ENCODE assay signal across 8 mouse cellular contexts in the genomic region with DNA sequence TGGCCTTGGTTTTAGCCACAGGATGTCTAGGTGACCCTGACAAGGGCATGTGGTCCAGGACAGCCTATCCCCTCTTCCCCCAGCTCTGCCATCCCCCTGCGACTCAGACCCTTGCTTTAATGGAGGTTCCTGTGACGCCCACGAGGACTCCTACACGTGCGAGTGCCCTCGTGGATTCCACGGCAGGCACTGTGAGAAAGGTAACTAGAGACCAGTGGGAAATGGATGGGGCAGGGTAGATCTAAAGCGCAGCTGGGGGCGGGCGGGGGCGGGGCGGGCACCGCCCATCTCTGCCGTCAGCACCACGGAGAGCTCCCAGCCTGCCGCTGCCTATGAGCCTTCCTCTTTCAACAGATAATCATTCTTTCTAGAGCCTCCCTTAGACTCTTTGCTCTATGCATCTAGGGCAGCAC. TPM values are rescaled to one million over a fixed set of nuclear protein-coding genes. Genes with fewer than 3 reads are reported as not detected.
A peak's percentile ranks its signal among the peaks of the same experiment; 100 is the strongest.
DNase-seq lines count a peak whose midpoint lies in the region; ATAC-seq lines count a peak whose summit lies in the region.

No protein-coding gene starts in this region.

- 2% methylated on average over 16 of the region's 16 CpGs for WGBS in kidney, embryonic 14.5 days
- WGBS in forebrain, embryonic 15.5 days: 4% methylated on average over 16 of the region's 16 CpGs
- WGBS in liver, embryonic 11.5 days: under 1% methylated on average over 16 of the region's 16 CpGs

- no peak overlapping the region for H3K9ac ChIP-seq in kidney, embryonic 14.5 days (ENCODE audit: low read depth, low read length)
- H3K9ac ChIP-seq in forebrain, embryonic 15.5 days (replicated peaks): peak overlapping the region; percentile 35; the same call in 1 of the 2 replicates
- no peak overlapping the region for H3K9ac ChIP-seq in liver, embryonic 11.5 days (ENCODE audit: low read depth, low read length)

- no peak overlapping the region for H3K4me2 ChIP-seq in kidney, embryonic 14.5 days (replicated peaks; ENCODE audit: low read depth, low read length)
- peak overlapping the region; percentile 45 for H3K4me2 ChIP-seq in forebrain, embryonic 15.5 days (replicated peaks)
- no peak overlapping the region for H3K4me2 ChIP-seq in liver, embryonic 11.5 days

- no peaks in the 10 kb centered on the region for H3K9me3 ChIP-seq in kidney, embryonic 14.5 days (ENCODE audit: control insufficient read depth, low read length)
- H3K9me3 ChIP-seq in forebrain, embryonic 15.5 days: no peaks in the 10 kb centered on the region
- H3K9me3 ChIP-seq in liver, embryonic 11.5 days (ENCODE audit: control insufficient read depth, low read length): no peaks in the 10 kb centered on the region

- no peaks in the 10 kb centered on the region for H3K27me3 ChIP-seq in kidney, embryonic 14.5 days (ENCODE audit: control insufficient read depth, insufficient read depth, low read length)
- H3K27me3 ChIP-seq in forebrain, embryonic 15.5 days: no peaks in the 10 kb centered on the region
- H3K27me3 ChIP-seq in liver, embryonic 11.5 days (replicated peaks; ENCODE audit: control insufficient read depth, insufficient read depth, low read length): no peaks in the 10 kb centered on the region
- H3K27me3 ChIP-seq in splenic B cell, adult 2 months (ENCODE audit: control insufficient read depth, insufficient read depth, low read length, poor library complexity, severe bottlenecking): no peaks in the 10 kb centered on the region

- H3K36me3 ChIP-seq in kidney, embryonic 14.5 days (ENCODE audit: control insufficient read depth, insufficient read depth, low read length): peaks cover 10% of the 10 kb centered on the region
- H3K36me3 ChIP-seq in forebrain, embryonic 15.5 days: no peaks in the 10 kb centered on the region
- H3K36me3 ChIP-seq in liver, embryonic 11.5 days (ENCODE audit: control insufficient read depth, insufficient read depth, low read length): no peaks in the 10 kb centered on the region
- H3K36me3 ChIP-seq in splenic B cell, adult 2 months (ENCODE audit: control insufficient read depth, insufficient read depth, low read length, poor library complexity, severe bottlenecking): no peaks in the 10 kb centered on the region

- no peak overlapping the region for H3K4me3 ChIP-seq in kidney, embryonic 14.5 days (ENCODE audit: low read length)
- peak overlapping the region; percentile 26 for H3K4me3 ChIP-seq in forebrain, embryonic 15.5 days
- no peak overlapping the region for H3K4me3 ChIP-seq in liver, embryonic 11.5 days (ENCODE audit: low read depth, low read length)

- peak; percentile 56; the same call in 1 of the 2 replicates for ATAC-seq in kidney, embryonic 14.5 days (ENCODE audit: low FRiP score, low TSS enrichment)
- ATAC-seq in forebrain, embryonic 15.5 days (replicated peaks): peak; percentile 61; the same call in 1 of the 2 replicates
- ATAC-seq in liver, embryonic 11.5 days (replicated peaks; ENCODE audit: low FRiP score): no peak; the same call in 1 of the 2 replicates

- no peak overlapping the region for H3K27ac ChIP-seq in kidney, embryonic 14.5 days (ENCODE audit: low read depth, low read length)
- H3K27ac ChIP-seq in forebrain, embryonic 15.5 days (replicated peaks): no peak overlapping the region
- H3K27ac ChIP-seq in liver, embryonic 11.5 days (ENCODE audit: low read depth, low read length): no peak overlapping the region

- DNase-seq in kidney, adult 18-20 months: no peak
- peak; percentile 7 for DNase-seq in WW6 (ENCODE audit: low read depth, low spot score)
- DNase-seq in liver, embryonic 11.5 days (ENCODE audit: low spot score): peak; percentile 57
- peak; percentile 40 for DNase-seq in splenic B cell, adult 2 months (ENCODE audit: low read depth, low spot score)
- DNase-seq in frontal cortex, adult 2 months (ENCODE audit: extremely low spot score in 1 of 2, low spot score in 1 of 2): no peak
- DNase-seq in cerebellum, adult 11 months: no peak

- no peaks in the 10 kb centered on the region for H3K4me1 ChIP-seq in kidney, embryonic 14.5 days (ENCODE audit: control insufficient read depth, insufficient read depth, low read length)
- H3K4me1 ChIP-seq in forebrain, embryonic 15.5 days: peaks cover 4% of the 10 kb centered on the region; the same call in 1 of the 2 replicates
- no peaks in the 10 kb centered on the region for H3K4me1 ChIP-seq in liver, embryonic 11.5 days (replicated peaks; ENCODE audit: control insufficient read depth, insufficient read depth, low read length)

RNA-seq across cellular contexts. Expression of a gene that starts 33.3 kb away (rescaled TPM):
- polyA plus RNA-seq in kidney, embryonic 14.5 days (2014; fragmentation: Nextera tagmentation; extraction: Ambion mirVana): 31.3 and 33.5 TPM in 2 replicates
- polyA plus RNA-seq in forebrain, embryonic 15.5 days (2015; fragmentation: Nextera tagmentation; extraction: Ambion mirVana): 36.2 and 38.0 TPM in 2 replicates
- polyA plus RNA-seq in liver, embryonic 11.5 days (2014; fragmentation: Nextera tagmentation; extraction: Ambion mirVana): 24.3 and 27.2 TPM in 2 replicates
- 16.0 and 18.6 TPM in 2 replicates for polyA plus RNA-seq in frontal cortex, adult 2 months (2012; rRNA removed)

RNA-seq across cellular contexts. Expression of a gene that starts 36.8 kb away (rescaled TPM):
- polyA plus RNA-seq in kidney, embryonic 14.5 days (2014; fragmentation: Nextera tagmentation; extraction: Ambion mirVana): 8.6 and 17.9 TPM in 2 replicates
- polyA plus RNA-seq in forebrain, embryonic 15.5 days (2015; fragmentation: Nextera tagmentation; extraction: Ambion mirVana): 3.7 and 3.9 TPM in 2 replicates
- polyA plus RNA-seq in liver, embryonic 11.5 days (2014; fragmentation: Nextera tagmentation; extraction: Ambion mirVana): 0.61 and 2.3 TPM in 2 replicates
- 6.0 and 7.7 TPM in 2 replicates for polyA plus RNA-seq in frontal cortex, adult 2 months (2012; rRNA removed)

Comparison
In these comparisons a context has a peak if more than half of its experiments do, and no peak if none do; other contexts are left out.
1. DNase-seq: peak in WW6 (single experiment), liver, embryonic 11.5 days (single experiment) and splenic B cell, adult 2 months (single experiment); none in kidney, adult 18-20 months (single experiment), frontal cortex, adult 2 months (0 of 2) and cerebellum, adult 11 months (single experiment).